Mouse (Mus musculus) CH12.LX (cell line): ENCODE measurements at regions not wholly inside any gene's neighbourhood (a gene's known extent, or its start where the extent isn't known, plus 50 kb on each side); places are given as distances from the start of the nearest gene placed in this dataset.

Experiments used
- DNase-seq: peaks from one replicate; pipeline ENCODE4 v3.0.0-alpha.2; 2013; ENCODE audit errors: extremely low read depth
- H3K27ac ChIP-seq: 2 replicates; pipeline ENCODE4 v1.5.1; 2012; ENCODE audit warnings: low read depth, mild to moderate bottlenecking, control low read depth, moderate library complexity; ENCODE audit not compliant: insufficient read depth
- H3K27me3 ChIP-seq: replicated peaks from 2 replicates; pipeline ENCODE3; 2012; ENCODE audit warnings: inconsistent platforms
- H3K36me3 ChIP-seq, 2 experiments: replicated peaks in 1 of 2; 2 replicates each; pipeline versions ENCODE3 to v1.6.1; 2012; ENCODE audit warnings: inconsistent platforms in 1 of 2, low read length in 1 of 2, mild to moderate bottlenecking in 1 of 2, mixed read lengths in 1 of 2, moderate library complexity in 1 of 2; ENCODE audit not compliant: control insufficient read depth in 1 of 2, insufficient read depth in 1 of 2
- H3K4me1 ChIP-seq, 2 experiments: 2 replicates each; pipeline ENCODE4 v1.6.1; 2012; ENCODE audit warnings: inconsistent platforms in 1 of 2, moderate library complexity in 1 of 2; ENCODE audit not compliant: insufficient read depth in 2 of 2, control insufficient read depth in 1 of 2
- H3K4me2 ChIP-seq: 2 replicates; pipeline ENCODE4 v1.6.1; 2012; ENCODE audit warnings: low read depth, mild to moderate bottlenecking, control low read depth; ENCODE audit not compliant: poor library complexity, insufficient read depth, severe bottlenecking
- H3K4me3 ChIP-seq, 3 experiments: fragments of 150-350 bp in 1 of 3; sonication (generic) in 1 of 3; replicated peaks in 1 of 3; 2 replicates each; pipeline versions ENCODE3 to v1.5.1; 2011 to 2012; ENCODE audit warnings: low read depth in 2 of 3, low read length in 2 of 3, mild to moderate bottlenecking in 2 of 3, moderate library complexity in 2 of 3, control low read depth in 1 of 3, improper control_type of control experiment in 1 of 3, inconsistent platforms in 1 of 3, mixed read lengths in 1 of 3; ENCODE audit not compliant: poor library complexity in 1 of 3
- H3K79me2 ChIP-seq: replicated peaks from 2 replicates; pipeline ENCODE4 v1.6.1; 2012; ENCODE audit warnings: mild to moderate bottlenecking, moderate library complexity; ENCODE audit not compliant: control insufficient read depth, poor library complexity, insufficient read depth, severe bottlenecking; ENCODE audit errors: extremely low read depth
- H3K9ac ChIP-seq: 2 replicates; pipeline ENCODE4 v1.6.1; 2012; ENCODE audit warnings: low read depth, mild to moderate bottlenecking, control low read depth, moderate library complexity; ENCODE audit not compliant: insufficient read depth
- H3K9me3 ChIP-seq: replicated peaks from 2 replicates; pipeline ENCODE3; 2012; ENCODE audit warnings: low read length, inconsistent platforms, mixed read lengths
- BHLHE40 ChIP-seq: IDR thresholded peaks from 2 replicates; pipeline ENCODE4 v1.6.1; 2011; ENCODE audit warnings: mild to moderate bottlenecking, low read depth, low read length, improper control_type of control experiment
- CHD1 ChIP-seq: IDR thresholded peaks from 2 replicates; pipeline ENCODE4 v1.6.1; 2012; ENCODE audit warnings: low read depth, low read length, improper control_type of control experiment, inconsistent platforms
- CTCF ChIP-seq, 2 experiments: IDR thresholded peaks in 1 of 2; conservative IDR thresholded peaks in 1 of 2; 2 replicates each; pipeline ENCODE4 v1.5.1; 2011 to 2012; ENCODE audit warnings: low read depth in 2 of 2, low read length in 2 of 2, improper control_type of control experiment in 1 of 2, inconsistent platforms in 1 of 2, mild to moderate bottlenecking in 1 of 2, moderate library complexity in 1 of 2
- E2F4 ChIP-seq: IDR thresholded peaks from 2 replicates; pipeline ENCODE4 v1.6.1; 2011; ENCODE audit warnings: low read depth, low read length, improper control_type of control experiment; ENCODE audit not compliant: insufficient replicate concordance
- ELF1 ChIP-seq: IDR thresholded peaks from 2 replicates; pipeline ENCODE4 v1.6.1; 2014; ENCODE audit warnings: low read depth, mild to moderate bottlenecking, inconsistent platforms, low read length, improper control_type of control experiment
- EP300 ChIP-seq: IDR thresholded peaks from 2 replicates; pipeline ENCODE4 v1.6.1; 2011; ENCODE audit warnings: low read length, improper control_type of control experiment
- IRF4 ChIP-seq: IDR thresholded peaks from 2 replicates; pipeline ENCODE4 v1.6.1; 2014; ENCODE audit warnings: low read depth, mild to moderate bottlenecking, inconsistent platforms, low read length, improper control_type of control experiment
- KAT2A ChIP-seq: IDR thresholded peaks from 2 replicates; pipeline ENCODE4 v1.6.1; 2012; ENCODE audit warnings: low read length, improper control_type of control experiment, inconsistent platforms; ENCODE audit not compliant: insufficient replicate concordance
- MAFK ChIP-seq: IDR thresholded peaks from 2 replicates; pipeline ENCODE4 v1.6.1; 2011; ENCODE audit warnings: low read length, improper control_type of control experiment; ENCODE audit not compliant: insufficient replicate concordance
- MAZ ChIP-seq: IDR thresholded peaks from 2 replicates; pipeline ENCODE4 v1.6.1; 2012; ENCODE audit warnings: low read depth, mild to moderate bottlenecking, inconsistent platforms, low read length, improper control_type of control experiment, moderate library complexity
- MEF2A ChIP-seq: IDR thresholded peaks from 2 replicates; pipeline ENCODE4 v1.6.1; 2014; ENCODE audit warnings: low read depth, mild to moderate bottlenecking, inconsistent platforms, low read length, improper control_type of control experiment, borderline replicate concordance
- MYC ChIP-seq: IDR thresholded peaks from 2 replicates; pipeline ENCODE4 v1.6.1; 2011; ENCODE audit warnings: low read depth, mild to moderate bottlenecking, improper control_type of control experiment, low read length
- PAX5 ChIP-seq: IDR thresholded peaks from 2 replicates; pipeline ENCODE4 v1.6.1; 2012; ENCODE audit warnings: low read length, inconsistent platforms, mixed read lengths
- SIN3A ChIP-seq: IDR thresholded peaks from 2 replicates; pipeline ENCODE4 v1.6.1; 2012; ENCODE audit warnings: low read length, improper control_type of control experiment, inconsistent platforms
- TCF12 ChIP-seq: IDR thresholded peaks from 2 replicates; pipeline ENCODE4 v1.6.1; 2014; ENCODE audit warnings: low read depth, mild to moderate bottlenecking, inconsistent platforms, low read length, improper control_type of control experiment
- UBTF ChIP-seq: IDR thresholded peaks from 2 replicates; pipeline ENCODE4 v1.6.1; 2012; ENCODE audit warnings: low read depth, mild to moderate bottlenecking, inconsistent platforms, low read length, improper control_type of control experiment, moderate library complexity
- USF1 ChIP-seq: IDR thresholded peaks from 2 replicates; pipeline ENCODE4 v1.6.1; 2014; ENCODE audit warnings: low read depth, mild to moderate bottlenecking, inconsistent platforms, low read length, improper control_type of control experiment
- USF2 ChIP-seq: conservative IDR thresholded peaks from 2 replicates; pipeline ENCODE4 v1.6.1; 2011; ENCODE audit warnings: low read depth, low read length, improper control_type of control experiment
- ZMIZ1 ChIP-seq: IDR thresholded peaks from 2 replicates; pipeline ENCODE4 v1.6.1; 2012; ENCODE audit warnings: low read depth, mild to moderate bottlenecking, inconsistent platforms, low read length, improper control_type of control experiment
- ZNF384 ChIP-seq: IDR thresholded peaks from 2 replicates; pipeline ENCODE4 v1.6.1; 2012; ENCODE audit warnings: low read depth, low read length, improper control_type of control experiment, inconsistent platforms
- dilution Hi-C: fragments of 300-500 bp; cut with MboI; formaldehyde crosslinking; loops from 2 replicates; pipeline ENCODE4 v1.14.3; 2020; ENCODE audit warnings: low sequenced_read_pairs; ENCODE audit not compliant: extremely low pct_unique_long_range_greater_than_20kb, extremely low pct_ligation_motif_present
- in situ Hi-C: fragments of 300-500 bp; cut with MboI; formaldehyde crosslinking; loops from 3 replicates; pipeline ENCODE4 v1.14.3; 2019; ENCODE audit warnings: low sequenced_read_pairs, low pct_ligation_motif_present, low pct_unique_long_range_greater_than_20kb, mixed read lengths

GRCm38 (mm10) chr1:164590205-164590613 is 132.1 kb upstream of the Atp1b1 start:
- no peak for TF ChIP-seq UBTF
- no peak for TF ChIP-seq MEF2A
- no peak for TF ChIP-seq ZMIZ1
- no peak for TF ChIP-seq ZNF384
- no peak for TF ChIP-seq KAT2A
- no peak for TF ChIP-seq PAX5
- TF ChIP-seq CHD1, result no peak
- TF ChIP-seq BHLHE40, result no peak
- TF ChIP-seq IRF4, result no peak
- TF ChIP-seq MAFK, result no peak
- no peak for TF ChIP-seq CTCF (conservative IDR thresholded peaks at IDR 0.05 in 1 of 2, IDR thresholded peaks at IDR 0.05 in 1 of 2; ENCODE audit: low read depth in 2 of 2, low read length in 2 of 2)
- no peak for TF ChIP-seq USF2
- dilution Hi-C loops (no loop called here), in situ Hi-C loops (no loop called here)
- no peak overlapping the region for H3K4me2 ChIP-seq
- no peak overlapping the region for H3K9ac ChIP-seq
- no peaks in the 10 kb centered on the region for H3K79me2 ChIP-seq
- H3K27ac ChIP-seq, result no peak overlapping the region
- no peaks in the 10 kb centered on the region for H3K4me1 ChIP-seq
- H3K27me3 ChIP-seq, result no peaks in the 10 kb centered on the region
- no peaks in the 10 kb centered on the region for H3K36me3 ChIP-seq
- DNase-seq, result no peak
- no peak overlapping the region for H3K4me3 ChIP-seq
- H3K9me3 ChIP-seq, result no peaks in the 10 kb centered on the region

GRCm38 (mm10) chr1:164586066-164586989 is 128.2 kb upstream of the Atp1b1 start:
- H3K27ac ChIP-seq, result no peak overlapping the region
- no peaks in the 10 kb centered on the region for H3K36me3 ChIP-seq
- no peak for DNase-seq
- H3K27me3 ChIP-seq, result no peaks in the 10 kb centered on the region
- no peaks in the 10 kb centered on the region for H3K4me1 ChIP-seq
- no peaks in the 10 kb centered on the region for H3K9me3 ChIP-seq
- dilution Hi-C loops, result no loop called here
- TF ChIP-seq IRF4 (no peak), E2F4 (no peak), USF1 (no peak), BHLHE40 (no peak), SIN3A (no peak), EP300 (no peak), ELF1 (no peak), MAZ (no peak), MAFK (no peak), MYC (no peak), UBTF (no peak), TCF12 (no peak), USF2 (no peak)
- no peak overlapping the region for H3K9ac ChIP-seq
- H3K4me3 ChIP-seq, result no peak overlapping the region
- no peaks in the 10 kb centered on the region for H3K79me2 ChIP-seq
- no peak overlapping the region for H3K4me2 ChIP-seq
- in situ Hi-C loops, result no loop called here
